Mouse (Mus musculus) hindbrain, embryonic 10.5 days (tissue): Measurements from ENCODE around the gene Lemd1. TPM values are rescaled to one million over a fixed set of nuclear protein-coding genes. Genes with fewer than 3 reads are reported as not detected.

ENCODE experiments used
- DNase-seq: peaks from one replicate; pipeline ENCODE4 v3.0.0-alpha.2; 2017; ENCODE audit warnings: low spot score
- H3K27ac ChIP-seq: fragments of 300-500 bp; sonication (generic); 2 replicates; pipeline ENCODE4 v1.5.1; 2016; ENCODE audit warnings: mild to moderate bottlenecking, moderate library complexity
- H3K27me3 ChIP-seq: fragments of 300-500 bp; sonication (generic); 2 replicates; pipeline ENCODE4 v1.6.1; 2016; ENCODE audit warnings: mild to moderate bottlenecking; ENCODE audit not compliant: poor library complexity, insufficient read depth, severe bottlenecking
- H3K36me3 ChIP-seq: fragments of 300-500 bp; sonication (generic); 2 replicates; pipeline ENCODE4 v1.6.1; 2016; ENCODE audit warnings: mild to moderate bottlenecking, moderate library complexity
- H3K4me1 ChIP-seq: fragments of 300-500 bp; sonication (generic); replicated peaks from 2 replicates; pipeline ENCODE4 v1.6.1; 2016; ENCODE audit warnings: mild to moderate bottlenecking
- H3K4me3 ChIP-seq: fragments of 300-500 bp; sonication (generic); 2 replicates; pipeline ENCODE4 v1.5.1; 2016; ENCODE audit warnings: mild to moderate bottlenecking, moderate library complexity
- H3K9me3 ChIP-seq: fragments of 300-500 bp; sonication (generic); 2 replicates; pipeline ENCODE4 v1.6.1; 2016; ENCODE audit warnings: mild to moderate bottlenecking, moderate library complexity
- WGBS: fragments of 180-500 bp; shearing (Covaris S2); methylation state at CpG from one replicate; pipeline ENCODE4 v1.1.7; 2016; 5-methylcytosine and 5-hydroxymethylcytosine counted together
- polyA plus RNA-seq: library from polyadenylated mRNA; unstranded; fragments of >200 nt; fragmentation: Nextera tagmentation; extraction: Ambion mirVana; gene quantifications from 2 replicates; pipeline ENCODE4 v1.2.1, GENCODE M21; 2016

Lemd1 gene
- polyA plus RNA-seq: 2.6 and 7.7 TPM in 2 replicates

- DNase-seq: peak; percentile 62
- Histone ChIP-seq H3K27me3 (peaks cover 73% of the 10 kb centered on the region), H3K9me3 (no peaks in the 10 kb centered on the region), H3K36me3 (0 out of 2 replicates have a peak, but pooled peaks cover 6% of the 10 kb centered on the region), H3K27ac (peak within 1 kb of the TSS; percentile 100), H3K4me1 (peaks cover 94% of the 10 kb centered on the region), H3K4me3 (peak within 1 kb of the TSS; percentile 91)
- under 1% methylated on average over 34 of the region's 34 CpGs for WGBS
Observed at GRCm38 (mm10) chr1:132191093-132191785, at the start of gene Lemd1, which contains the start of gene AC124108.1. Gene Lemd1 (plus strand): TSS chr1:132191431. Gene AC124108.1 (plus strand): TSS chr1:132191457.

DNA sequence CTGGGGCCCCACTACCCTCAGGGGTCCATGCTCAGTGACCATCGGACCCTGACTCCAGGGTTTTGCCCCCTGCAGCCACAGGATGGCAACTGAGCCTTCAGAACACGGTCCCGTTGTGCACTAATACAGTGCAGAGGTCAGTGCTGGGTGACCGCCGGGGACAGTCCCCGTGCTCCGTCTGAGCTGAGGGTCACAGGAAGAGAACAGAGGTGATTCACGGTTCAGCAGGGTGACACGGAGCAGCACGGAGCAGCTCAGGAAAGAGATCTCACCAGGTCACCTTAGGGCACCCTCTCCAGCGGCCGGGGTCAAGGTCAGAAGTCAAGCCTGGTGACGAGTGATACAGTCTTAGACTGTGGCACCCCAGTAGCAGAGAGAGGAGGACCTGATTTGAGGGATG is 49.5 kb upstream of the Lemd1 start:
- no peak overlapping the region for H3K27ac ChIP-seq
- no peak overlapping the region for H3K4me3 ChIP-seq
- 42% methylated on average over 13 of the region's 13 CpGs for WGBS
- H3K36me3 ChIP-seq: no peaks in the 10 kb centered on the region
- no peak for DNase-seq
- H3K9me3 ChIP-seq: no peaks in the 10 kb centered on the region
- H3K4me1 ChIP-seq: peaks cover 63% of the 10 kb centered on the region
- H3K27me3 ChIP-seq: peaks cover 45% of the 10 kb centered on the region

DNA sequence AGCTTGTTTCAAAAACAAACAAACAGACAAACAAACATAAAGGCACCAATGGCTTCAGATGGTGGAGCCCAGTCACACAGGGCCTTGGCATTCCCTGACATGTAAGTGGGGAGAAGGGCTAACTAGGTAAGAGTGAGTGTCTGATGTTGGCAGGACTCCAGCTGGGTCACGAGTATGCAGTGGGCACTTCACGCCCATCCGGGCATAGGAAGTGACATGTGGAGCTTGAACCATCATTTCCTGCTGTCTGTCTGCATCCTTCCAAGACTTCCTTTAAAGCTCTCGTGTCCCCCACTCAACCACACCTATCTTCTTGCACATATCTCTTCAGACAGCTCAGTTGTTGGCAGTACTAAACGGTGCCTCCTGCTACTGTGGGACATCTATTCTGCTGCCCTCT is 48.2 kb upstream of the Lemd1 start:
- DNase-seq: no peak
- Histone ChIP-seq H3K27ac (no peak overlapping the region), H3K9me3 (no peaks in the 10 kb centered on the region), H3K4me1 (peaks cover 59% of the 10 kb centered on the region), H3K36me3 (no peaks in the 10 kb centered on the region), H3K4me3 (no peak overlapping the region), H3K27me3 (peaks cover 32% of the 10 kb centered on the region)
- WGBS: 78% methylated on average over 5 of the region's 5 CpGs

DNA sequence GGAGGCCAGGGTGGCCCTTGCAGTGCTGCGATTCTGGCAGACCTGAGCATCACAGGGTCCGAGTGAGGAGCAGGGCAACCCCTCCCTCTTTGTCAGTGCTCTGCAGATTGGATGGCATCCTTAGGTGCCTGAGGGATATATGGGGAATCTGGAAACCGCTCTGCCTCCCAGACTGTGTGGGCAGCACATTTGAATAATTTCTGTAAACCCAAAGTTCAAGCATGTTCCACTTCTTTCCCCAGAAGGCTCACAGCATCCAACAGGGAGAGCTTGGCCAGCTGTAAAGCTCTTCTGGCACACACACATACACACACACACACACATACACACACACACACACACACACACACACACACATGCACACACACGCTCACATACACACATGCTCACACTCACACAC is 47.5 kb upstream of the Lemd1 start:
- 67% methylated on average over 4 of the region's 4 CpGs for WGBS
- Histone ChIP-seq H3K9me3 (no peaks in the 10 kb centered on the region), H3K27ac (no peak overlapping the region), H3K27me3 (peaks cover 26% of the 10 kb centered on the region), H3K4me1 (peaks cover 52% of the 10 kb centered on the region), H3K4me3 (no peak overlapping the region), H3K36me3 (no peaks in the 10 kb centered on the region)
- DNase-seq: no peak

DNA sequence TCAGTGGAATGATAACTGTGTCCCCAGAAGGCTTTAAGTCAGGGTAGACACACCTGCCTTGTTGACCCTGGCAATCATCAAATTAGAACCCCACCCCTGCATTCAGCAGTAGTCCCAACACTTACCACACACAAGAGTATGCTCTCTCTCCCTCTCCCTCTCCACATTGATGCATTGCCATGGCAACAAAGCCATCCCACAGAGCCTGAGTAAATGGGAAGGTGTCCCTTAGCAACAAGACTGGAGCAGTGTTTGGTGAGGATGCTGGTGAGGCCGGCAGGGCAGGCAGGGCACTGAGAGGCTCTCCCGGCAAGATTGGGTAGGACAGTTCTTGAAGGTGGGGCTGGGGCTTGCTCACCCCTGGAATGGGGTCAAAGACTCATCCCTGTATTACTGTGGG is 47.0 kb upstream of the Lemd1 start:
- Histone ChIP-seq H3K27ac (no peak overlapping the region), H3K27me3 (peaks cover 21% of the 10 kb centered on the region), H3K4me3 (no peak overlapping the region), H3K4me1 (peaks cover 48% of the 10 kb centered on the region), H3K9me3 (no peaks in the 10 kb centered on the region), H3K36me3 (no peaks in the 10 kb centered on the region)
- peak; percentile 30 for DNase-seq
- 25% methylated on average over 2 of the region's 2 CpGs for WGBS

DNA sequence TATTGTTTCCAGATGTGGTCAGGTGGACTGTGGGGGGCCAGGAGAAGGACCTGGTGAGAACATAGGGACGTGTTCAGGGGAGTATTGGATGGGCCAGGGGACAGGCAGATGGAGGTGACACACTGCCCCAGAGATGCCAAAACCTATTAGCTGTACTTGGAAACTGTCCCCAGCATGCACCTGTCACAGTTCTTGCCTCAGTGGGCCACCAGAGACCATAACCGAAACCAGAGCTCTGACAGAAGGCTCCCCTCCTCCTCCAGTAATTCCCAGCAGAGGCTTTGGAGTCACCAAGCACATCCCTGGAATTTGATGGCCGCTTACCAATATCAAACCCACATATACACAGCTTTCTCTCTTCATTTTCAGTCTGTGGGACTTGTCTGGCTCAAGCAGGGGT is 46.4 kb upstream of the Lemd1 start:
- H3K36me3 ChIP-seq: no peaks in the 10 kb centered on the region
- 81% methylated on average over 3 of the region's 3 CpGs for WGBS
- no peaks in the 10 kb centered on the region for H3K9me3 ChIP-seq
- peaks cover 14% of the 10 kb centered on the region for H3K27me3 ChIP-seq
- no peak for DNase-seq
- no peak overlapping the region for H3K4me3 ChIP-seq
- peaks cover 43% of the 10 kb centered on the region for H3K4me1 ChIP-seq
- no peak overlapping the region for H3K27ac ChIP-seq

DNA sequence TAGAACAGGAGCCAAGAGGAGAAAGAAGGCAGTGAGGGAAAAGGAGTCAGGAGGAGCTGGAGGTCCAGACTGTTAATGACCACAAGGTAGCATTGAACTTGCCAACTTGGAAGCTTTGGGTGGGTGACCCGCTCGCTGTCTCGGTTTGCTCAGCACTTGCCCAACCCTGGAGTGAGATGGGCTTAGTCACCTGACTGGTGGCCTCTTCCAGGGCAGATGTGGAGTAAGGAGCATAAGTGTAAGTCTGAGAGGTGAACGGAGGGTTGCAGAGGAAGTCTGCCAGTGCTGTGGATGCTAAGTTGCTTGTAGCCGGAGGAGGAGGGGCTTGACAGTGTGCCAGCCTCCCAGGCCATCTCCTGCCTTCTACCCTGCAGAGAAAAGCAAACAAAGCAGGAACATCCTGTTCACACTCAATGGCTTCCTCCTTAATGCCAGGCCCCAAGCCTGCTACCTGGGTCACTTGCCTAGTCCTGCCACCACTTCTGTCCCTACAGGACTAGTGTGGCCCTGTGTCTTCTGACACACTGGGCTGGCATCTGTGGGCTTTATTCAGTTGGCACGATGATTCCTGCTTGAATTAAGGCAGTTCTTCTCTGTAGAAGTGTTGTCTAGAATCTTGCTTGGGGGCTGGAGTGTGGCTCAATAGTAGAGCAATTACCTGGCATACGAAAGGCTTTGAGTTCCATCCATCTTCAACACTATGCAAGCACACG is 45.1 kb upstream of the Lemd1 start:
- WGBS: 89% methylated on average over 8 of the region's 8 CpGs
- Histone ChIP-seq H3K27ac (no peak overlapping the region), H3K36me3 (no peaks in the 10 kb centered on the region), H3K9me3 (no peaks in the 10 kb centered on the region), H3K4me3 (no peak overlapping the region), H3K4me1 (peaks cover 39% of the 10 kb centered on the region), H3K27me3 (peaks cover 14% of the 10 kb centered on the region; the same call in 1 of the 2 replicates)
- DNase-seq: no peak

DNA sequence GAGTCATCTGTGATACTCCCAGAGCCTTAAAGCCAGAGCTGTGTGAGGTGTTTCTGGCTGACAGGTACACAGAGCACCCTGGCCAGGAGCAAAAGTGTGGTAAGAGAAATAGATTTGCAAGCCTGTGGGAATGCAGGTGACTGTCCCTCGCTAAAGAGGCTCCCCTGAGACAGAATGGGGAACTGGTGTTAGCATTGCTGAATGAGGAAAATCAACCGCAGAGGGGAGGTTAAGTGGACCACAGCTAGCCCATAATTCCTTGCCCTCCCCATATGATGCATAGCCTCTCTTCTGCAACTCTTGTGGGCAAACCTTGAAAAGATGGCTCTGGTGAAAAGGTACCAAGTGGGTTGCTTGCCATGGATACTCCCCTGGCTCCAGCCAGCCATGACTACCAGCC is 41.8 kb upstream of the Lemd1 start:
- 68% methylated on average over 2 of the region's 2 CpGs for WGBS
- H3K27ac ChIP-seq: no peak overlapping the region
- H3K4me3 ChIP-seq: no peak overlapping the region
- H3K4me1 ChIP-seq: peaks cover 22% of the 10 kb centered on the region
- DNase-seq: no peak
- H3K36me3 ChIP-seq: no peaks in the 10 kb centered on the region
- peaks cover 16% of the 10 kb centered on the region for H3K27me3 ChIP-seq
- H3K9me3 ChIP-seq: no peaks in the 10 kb centered on the region

- DNase-seq: no peak
- 36% methylated on average over 1 of the region's 1 CpGs for WGBS
- Histone ChIP-seq H3K4me1 (peaks cover 19% of the 10 kb centered on the region), H3K27me3 (peaks cover 16% of the 10 kb centered on the region), H3K9me3 (no peaks in the 10 kb centered on the region), H3K36me3 (no peaks in the 10 kb centered on the region), H3K4me3 (no peak overlapping the region), H3K27ac (no peak overlapping the region)
Observed at GRCm38 (mm10) chr1:132150171-132150570, 41.1 kb upstream of the Lemd1 start.

DNA sequence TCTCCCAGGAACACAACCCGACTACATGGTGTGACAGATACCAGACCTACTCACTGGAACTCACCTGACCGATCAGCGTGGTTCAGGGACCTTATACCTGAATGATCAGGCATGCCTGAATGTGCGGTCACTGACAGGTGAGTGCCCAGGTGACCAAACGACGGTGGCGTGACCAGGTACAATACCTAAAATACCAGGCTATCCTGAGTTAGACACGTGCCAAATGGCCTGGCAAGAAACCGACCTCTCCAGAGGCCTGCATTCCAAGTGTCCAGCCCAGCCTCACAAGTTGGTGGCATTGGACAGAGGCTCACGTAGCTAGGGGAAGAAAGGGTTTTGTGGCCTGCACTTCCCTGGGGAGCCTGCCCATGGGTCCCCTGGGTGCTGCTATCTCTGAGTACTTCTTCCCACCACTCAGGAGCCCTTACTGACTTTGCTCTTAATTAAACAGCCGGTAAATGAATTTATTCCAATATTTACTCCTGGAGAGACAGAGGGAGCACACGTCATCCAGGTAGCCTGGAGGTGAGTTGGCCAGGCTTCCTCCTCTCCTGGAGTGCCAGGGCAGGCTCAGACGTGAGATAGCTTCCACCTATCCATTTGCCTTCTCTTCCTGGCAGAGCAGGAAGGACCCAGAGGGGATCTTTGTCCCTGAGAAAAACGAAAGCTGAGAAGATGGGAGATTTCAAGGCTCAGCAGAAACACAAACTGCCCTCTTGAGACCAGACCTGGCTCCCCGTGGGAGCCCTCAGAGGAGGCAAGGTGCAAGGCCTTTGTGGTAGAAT is 40.2 kb upstream of the Lemd1 start:
- Histone ChIP-seq H3K36me3 (no peaks in the 10 kb centered on the region), H3K4me1 (peaks cover 23% of the 10 kb centered on the region), H3K27me3 (peaks cover 16% of the 10 kb centered on the region), H3K27ac (no peak overlapping the region), H3K9me3 (no peaks in the 10 kb centered on the region), H3K4me3 (no peak overlapping the region)
- DNase-seq: no peak
- WGBS: 76% methylated on average over 15 of the region's 15 CpGs

DNA sequence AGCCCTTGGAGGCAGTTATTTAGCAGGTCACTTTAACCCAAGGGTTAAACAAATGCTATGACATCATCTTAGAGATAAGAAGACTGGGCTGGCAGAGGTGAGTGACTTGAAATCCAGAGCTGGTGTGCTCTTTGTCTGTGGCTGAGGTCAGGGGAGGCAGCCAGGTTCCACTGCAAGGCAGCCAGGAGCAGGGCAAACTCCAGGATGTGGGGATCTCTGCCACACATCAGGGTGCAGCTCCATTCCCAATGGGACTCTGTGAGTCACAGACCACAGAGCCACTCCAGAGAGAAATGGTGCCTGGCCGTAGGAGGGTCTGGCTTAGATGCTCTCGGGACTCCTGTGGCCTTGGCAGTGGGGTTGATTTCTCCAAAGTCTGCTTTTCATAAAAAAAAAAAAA is 39.3 kb upstream of the Lemd1 start:
- no peak overlapping the region for H3K27ac ChIP-seq
- no peak for DNase-seq
- H3K27me3 ChIP-seq: peaks cover 16% of the 10 kb centered on the region
- H3K9me3 ChIP-seq: no peaks in the 10 kb centered on the region
- no peak overlapping the region for H3K4me3 ChIP-seq
- H3K36me3 ChIP-seq: no peaks in the 10 kb centered on the region
- 71% methylated on average over 2 of the region's 2 CpGs for WGBS
- peaks cover 23% of the 10 kb centered on the region for H3K4me1 ChIP-seq

GRCm38 (mm10) chr1:132153086-132153690 is 38.0 kb upstream of the Lemd1 start:
- peaks cover 32% of the 10 kb centered on the region for H3K4me1 ChIP-seq
- H3K36me3 ChIP-seq: no peaks in the 10 kb centered on the region
- no peak overlapping the region for H3K4me3 ChIP-seq
- DNase-seq: no peak
- H3K27ac ChIP-seq: no peak overlapping the region
- H3K27me3 ChIP-seq: peaks cover 24% of the 10 kb centered on the region
- H3K9me3 ChIP-seq: no peaks in the 10 kb centered on the region
- WGBS: 25% methylated on average over 15 of the region's 15 CpGs
